Mouse (Mus musculus): Measurements from ENCODE around the gene Abhd6. TPM values are rescaled to one million over a fixed set of nuclear protein-coding genes. Genes with fewer than 3 reads are reported as not detected.
"Not testable (repeated sequence)": the region's sequence is repeated elsewhere in the genome, so short reads cannot be mapped to it uniquely, and the experiment has no call there.

Gene Abhd6
- polyA plus RNA-seq, 1 experiment, result 59.1 TPM

DNA sequence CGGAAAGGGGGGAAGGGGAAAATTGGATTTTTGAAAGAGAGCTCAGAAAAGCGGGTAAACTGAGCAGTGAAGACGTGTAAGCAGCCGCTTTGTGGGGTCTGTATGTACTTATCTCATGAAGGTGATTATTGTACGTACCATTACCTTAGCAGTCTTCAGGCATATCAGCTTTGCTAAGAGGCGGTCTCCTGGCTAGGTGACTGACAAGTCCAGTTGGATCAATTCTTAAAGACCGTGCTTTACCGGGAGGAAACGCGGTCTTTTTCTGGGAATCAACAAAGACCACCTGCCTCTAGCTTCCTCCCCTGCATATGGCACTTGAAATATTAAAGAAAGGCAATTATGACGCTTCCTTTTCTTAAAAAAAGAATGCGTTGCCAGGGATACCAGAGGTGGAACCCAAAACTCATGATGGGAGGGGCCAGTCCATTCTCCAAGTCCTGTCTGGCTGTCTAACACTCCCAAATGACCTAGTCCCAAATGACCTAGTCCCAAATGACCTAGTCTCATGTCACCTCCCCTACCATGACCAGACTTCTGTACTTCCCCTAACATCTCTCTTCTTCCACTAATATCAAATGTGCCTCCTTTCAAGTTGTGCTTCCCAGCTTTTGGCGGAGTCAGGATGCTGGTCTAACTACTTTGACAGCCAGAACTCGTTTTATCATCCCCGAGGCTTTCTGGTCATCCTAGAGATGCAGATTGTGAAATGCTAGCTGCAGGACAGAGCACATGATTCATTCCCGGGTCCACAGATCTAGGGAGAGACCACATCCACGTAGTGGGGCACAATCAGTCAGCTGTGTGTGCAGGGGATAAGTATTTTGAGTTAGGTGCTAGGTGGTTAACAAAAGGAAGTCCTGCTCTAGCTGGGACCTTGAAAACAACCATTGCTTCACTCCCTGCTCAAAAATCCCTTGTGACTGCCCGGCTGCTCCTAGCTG, 1.3 kb downstream of the Abhd6 start:
- Histone ChIP-seq H3K4me3 (ENCODE audit: low read depth, low read length) (peak overlapping the region; percentile 94), H3K27ac (ENCODE audit: insufficient read depth, low read depth, low read length) (no peak overlapping the region), H3K36me3 (ENCODE audit: control insufficient read depth, insufficient read depth, low read length) (no peaks in the 10 kb centered on the region), H3K27me3 (ENCODE audit: control insufficient read depth, insufficient read depth, low read length) (no peaks in the 10 kb centered on the region), H3K4me1 (ENCODE audit: control insufficient read depth, insufficient read depth, insufficient read length, low read length) (peaks cover 4% of the 10 kb centered on the region; the same call in 1 of the 2 replicates)
- TF ChIP-seq POLR2A (IDR thresholded peaks at IDR 0.05; ENCODE audit: low read depth, low read length) (no peak), CTCF (IDR thresholded peaks at IDR 0.05; ENCODE audit: extremely low read depth, insufficient read length, insufficient replicate concordance, low read depth, low read length) (no peak)
- WGBS, result 43% methylated on average over 18 of the region's 18 CpGs

DNA sequence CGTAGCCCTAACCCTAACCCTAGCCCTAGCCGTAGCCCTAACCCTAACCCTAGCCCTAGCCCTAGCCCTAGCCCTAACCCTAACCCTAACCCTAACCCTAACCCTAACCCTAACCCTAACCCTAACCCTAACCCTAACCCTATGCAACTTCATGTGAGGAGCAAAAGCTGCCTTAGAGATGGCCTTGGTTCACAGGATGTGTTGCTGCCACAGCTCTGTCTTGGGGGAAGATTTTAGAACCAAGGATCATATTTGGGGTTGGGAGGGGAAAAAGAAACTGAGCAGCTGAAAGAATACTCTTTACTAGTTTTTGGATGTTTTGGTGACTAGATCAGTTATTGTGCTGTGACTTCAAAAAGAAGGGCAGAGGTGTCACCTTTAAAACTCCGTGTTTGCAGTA, 3.4 kb downstream of the Abhd6 start:
- H3K4me1 ChIP-seq (ENCODE audit: control insufficient read depth, insufficient read depth, insufficient read length, low read length); H3K27me3 ChIP-seq (ENCODE audit: control insufficient read depth, insufficient read depth, low read length); H3K36me3 ChIP-seq (ENCODE audit: control insufficient read depth, insufficient read depth, low read length); H3K4me3 ChIP-seq (ENCODE audit: low read depth, low read length); H3K27ac ChIP-seq (ENCODE audit: insufficient read depth, low read depth, low read length): not testable (repeated sequence)
- 63% methylated on average over 3 of the region's 3 CpGs for whole genome bisulfite sequencing

DNA sequence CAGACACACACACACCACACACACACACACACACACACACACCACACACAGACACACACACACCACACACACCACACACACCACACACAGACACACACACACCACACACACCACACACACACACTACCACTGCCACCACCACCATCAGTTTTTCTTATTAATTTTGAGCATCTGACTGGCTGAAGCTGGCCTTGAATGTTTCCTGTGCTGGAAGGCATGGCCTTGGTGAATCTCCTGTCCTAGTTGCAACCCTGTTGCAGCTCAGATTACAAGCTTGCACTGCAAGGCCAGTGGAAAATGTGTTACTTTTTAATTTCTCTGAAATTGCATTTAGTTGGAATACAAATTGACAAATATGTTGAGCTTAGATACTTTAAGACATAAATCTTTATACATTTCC, 4.4 kb downstream of the Abhd6 start:
- Histone ChIP-seq H3K36me3 (ENCODE audit: control insufficient read depth, insufficient read depth, low read length) (no peaks in the 10 kb centered on the region), H3K4me1 (ENCODE audit: control insufficient read depth, insufficient read depth, insufficient read length, low read length) (peaks cover 4% of the 10 kb centered on the region; the same call in 1 of the 2 replicates), H3K27me3 (ENCODE audit: control insufficient read depth, insufficient read depth, low read length) (no peaks in the 10 kb centered on the region), H3K27ac (ENCODE audit: insufficient read depth, low read depth, low read length) (no peak overlapping the region), H3K4me3 (ENCODE audit: low read depth, low read length) (no peak overlapping the region)
- TF ChIP-seq CTCF (IDR thresholded peaks at IDR 0.05; ENCODE audit: extremely low read depth, insufficient read length, insufficient replicate concordance, low read depth, low read length), result no peak

DNA sequence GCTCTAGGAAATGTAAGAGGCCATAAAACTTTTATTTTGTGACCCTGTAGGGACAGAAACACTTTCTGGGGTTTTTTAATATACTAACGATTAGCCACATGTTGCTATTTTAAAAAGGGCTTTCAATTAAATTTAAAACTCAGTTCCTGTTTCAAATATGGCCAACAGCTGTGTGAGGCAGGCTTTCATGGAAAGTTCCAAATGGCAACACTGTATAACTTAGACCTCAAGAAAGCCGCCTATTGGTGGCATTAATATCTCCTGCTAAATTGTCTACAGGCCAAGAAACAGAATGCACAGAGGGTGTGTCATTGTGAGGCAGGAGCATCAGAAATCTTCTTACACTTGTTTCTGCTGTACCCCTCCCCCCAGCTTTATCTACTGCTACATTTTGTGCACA, 4.8 kb downstream of the Abhd6 start:
- H3K27ac ChIP-seq (ENCODE audit: insufficient read depth, low read depth, low read length), result no peak overlapping the region
- H3K36me3 ChIP-seq (ENCODE audit: control insufficient read depth, insufficient read depth, low read length), result no peaks in the 10 kb centered on the region
- H3K27me3 ChIP-seq (ENCODE audit: control insufficient read depth, insufficient read depth, low read length), result no peaks in the 10 kb centered on the region
- no peak for TF ChIP-seq CTCF (IDR thresholded peaks at IDR 0.05; ENCODE audit: extremely low read depth, insufficient read length, insufficient replicate concordance, low read depth, low read length)
- TF ChIP-seq POLR2A (IDR thresholded peaks at IDR 0.05; ENCODE audit: low read depth, low read length), result no peak
- H3K4me3 ChIP-seq (ENCODE audit: low read depth, low read length), result no peak overlapping the region
- H3K4me1 ChIP-seq (ENCODE audit: control insufficient read depth, insufficient read depth, insufficient read length, low read length), result peaks cover 4% of the 10 kb centered on the region; the same call in 1 of the 2 replicates
- 85% methylated on average over 2 of the region's 2 CpGs for WGBS

DNA sequence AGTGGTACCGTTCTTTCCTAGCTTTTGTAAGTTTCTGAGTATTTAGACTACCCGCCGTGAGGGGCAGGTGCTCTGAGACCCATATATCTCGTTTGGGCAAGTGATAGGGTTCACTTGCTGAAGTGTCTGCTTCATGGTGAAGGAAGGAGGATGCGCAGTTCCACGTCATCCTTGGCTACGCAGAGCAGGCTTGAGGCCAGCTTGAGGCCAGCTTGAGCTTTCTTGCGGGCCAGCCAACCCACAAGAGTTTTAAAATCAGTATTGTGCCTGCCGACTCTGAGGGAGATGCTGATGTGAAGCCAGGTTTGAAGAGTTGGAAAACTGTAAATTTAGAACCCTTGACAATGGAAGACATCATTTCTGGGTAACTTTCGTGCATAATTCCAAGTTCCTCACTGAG, 5.2 kb downstream of the Abhd6 start:
- Histone ChIP-seq H3K27ac (ENCODE audit: insufficient read depth, low read depth, low read length) (no peak overlapping the region), H3K4me3 (ENCODE audit: low read depth, low read length) (no peak overlapping the region), H3K36me3 (ENCODE audit: control insufficient read depth, insufficient read depth, low read length) (no peaks in the 10 kb centered on the region), H3K4me1 (ENCODE audit: control insufficient read depth, insufficient read depth, insufficient read length, low read length) (peaks cover 8% of the 10 kb centered on the region; the same call in 1 of the 2 replicates), H3K27me3 (ENCODE audit: control insufficient read depth, insufficient read depth, low read length) (no peaks in the 10 kb centered on the region)
- WGBS, result 89% methylated on average over 10 of the region's 10 CpGs
- TF ChIP-seq CTCF (IDR thresholded peaks at IDR 0.05; ENCODE audit: extremely low read depth, insufficient read length, insufficient replicate concordance, low read depth, low read length) (no peak), POLR2A (IDR thresholded peaks at IDR 0.05; ENCODE audit: low read depth, low read length) (no peak)

DNA sequence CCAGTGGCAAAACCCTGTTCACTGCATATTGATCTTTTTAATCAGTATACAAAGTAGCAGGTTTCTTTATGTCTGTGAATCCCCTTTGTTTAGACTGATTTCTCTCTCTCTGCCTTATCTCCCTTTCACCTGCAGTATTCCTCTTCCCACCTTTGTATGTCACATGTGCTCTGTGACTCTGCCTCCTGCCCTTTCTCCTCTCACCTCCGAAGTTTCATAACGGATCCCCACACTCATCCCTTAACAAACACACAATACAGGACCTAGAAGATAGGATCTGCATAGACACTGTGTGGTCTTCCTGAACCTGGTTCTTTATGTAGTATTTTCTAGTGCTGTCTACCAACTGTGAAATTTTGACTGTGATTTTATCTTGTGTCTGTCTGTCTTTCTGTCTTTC, 8.6 kb downstream of the Abhd6 start:
- Histone ChIP-seq H3K36me3 (ENCODE audit: control insufficient read depth, insufficient read depth, low read length) (no peaks in the 10 kb centered on the region), H3K27me3 (ENCODE audit: control insufficient read depth, insufficient read depth, low read length) (no peaks in the 10 kb centered on the region), H3K27ac (ENCODE audit: insufficient read depth, low read depth, low read length) (no peak overlapping the region), H3K4me3 (ENCODE audit: low read depth, low read length) (no peak overlapping the region), H3K4me1 (ENCODE audit: control insufficient read depth, insufficient read depth, insufficient read length, low read length) (peaks cover 13% of the 10 kb centered on the region; the same call in 1 of the 2 replicates)
- TF ChIP-seq CTCF (IDR thresholded peaks at IDR 0.05; ENCODE audit: extremely low read depth, insufficient read length, insufficient replicate concordance, low read depth, low read length), result no peak
- TF ChIP-seq POLR2A (IDR thresholded peaks at IDR 0.05; ENCODE audit: low read depth, low read length), result no peak
- WGBS, result 50% methylated on average over 2 of the region's 2 CpGs

DNA sequence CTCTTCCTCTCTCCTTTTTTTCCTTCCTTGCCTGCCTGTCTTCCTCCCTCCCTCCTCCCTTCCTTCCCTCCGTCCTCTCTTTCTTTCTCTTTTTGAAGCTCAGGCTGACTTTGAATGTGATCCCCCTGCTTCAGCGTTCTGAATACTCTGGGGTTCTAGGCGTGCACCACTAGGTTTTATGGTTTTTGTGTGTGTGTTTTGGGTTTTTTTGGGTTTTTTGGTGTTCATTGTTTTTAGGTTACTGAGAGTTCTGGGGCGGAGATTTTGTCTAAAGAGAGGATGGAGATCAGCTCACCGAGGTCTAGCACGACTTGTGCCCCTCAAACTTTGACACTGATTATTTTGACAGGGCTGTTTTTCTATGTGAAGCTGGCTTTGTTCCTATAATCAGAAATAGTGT, 9.2 kb downstream of the Abhd6 start:
- Histone ChIP-seq H3K4me1 (ENCODE audit: control insufficient read depth, insufficient read depth, insufficient read length, low read length) (peaks cover 14% of the 10 kb centered on the region; the same call in 1 of the 2 replicates), H3K27ac (ENCODE audit: insufficient read depth, low read depth, low read length) (no peak overlapping the region), H3K27me3 (ENCODE audit: control insufficient read depth, insufficient read depth, low read length) (no peaks in the 10 kb centered on the region), H3K36me3 (ENCODE audit: control insufficient read depth, insufficient read depth, low read length) (no peaks in the 10 kb centered on the region), H3K4me3 (ENCODE audit: low read depth, low read length) (no peak overlapping the region)
- TF ChIP-seq CTCF (IDR thresholded peaks at IDR 0.05; ENCODE audit: extremely low read depth, insufficient read length, insufficient replicate concordance, low read depth, low read length), result no peak
- TF ChIP-seq POLR2A (IDR thresholded peaks at IDR 0.05; ENCODE audit: low read depth, low read length), result no peak
- 87% methylated on average over 6 of the region's 6 CpGs for WGBS

Measured in small intestine, adult 2 months (tissue).